35 mouse cellular contexts compared by ENCODE assay signal in the genomic region with DNA sequence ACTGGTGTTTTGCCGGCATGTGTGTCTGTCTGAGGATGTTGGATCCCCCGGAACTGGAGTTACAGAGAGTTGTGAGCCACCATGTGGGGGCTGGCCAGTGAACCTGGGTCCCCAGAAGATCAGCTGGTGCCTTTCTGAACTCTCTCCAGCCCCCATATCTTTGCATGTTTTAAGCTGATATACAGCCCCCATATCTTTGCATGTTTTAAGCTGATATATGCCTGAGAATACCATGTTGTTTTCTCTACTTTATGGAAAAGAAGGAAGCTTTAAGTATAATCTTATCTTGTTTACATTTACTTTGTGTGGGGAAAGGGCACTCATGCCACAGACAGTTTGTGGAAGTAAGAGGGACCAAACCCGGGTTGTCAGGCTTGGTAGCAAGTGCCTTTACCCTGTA.
"Had no signal": no experiment of that assay in that cellular context is flagged by ENCODE, and none has a peak within 500 bp of the region (broad histone marks: within the 10 kb centered on the region; RNA-seq: fewer than 3 reads in every experiment).

No protein-coding gene starts in this region.

- H3K4me3 ChIP-seq: heart, embryonic 12.5 days; heart, embryonic 13.5 days; heart, embryonic 15.5 days; hindbrain, embryonic 10.5 days; hindbrain, embryonic 12.5 days; hindbrain, embryonic 13.5 days; hindbrain, embryonic 15.5 days; intestine, embryonic 15.5 days; kidney, embryonic 15.5 days; layer of hippocampus, adult 2 months; left cerebral cortex, adult 2 months had no signal

- H3K9ac ChIP-seq: heart, embryonic 12.5 days; heart, embryonic 13.5 days; heart, embryonic 15.5 days; hindbrain, embryonic 12.5 days; hindbrain, embryonic 13.5 days; hindbrain, embryonic 14.5 days; hindbrain, embryonic 15.5 days; intestine, embryonic 15.5 days; kidney, embryonic 15.5 days had no signal

- H3K27ac ChIP-seq: heart, embryonic 13.5 days; heart, embryonic 15.5 days; hindbrain, embryonic 10.5 days; hindbrain, embryonic 12.5 days; hindbrain, embryonic 13.5 days; hindbrain, embryonic 14.5 days; hindbrain, embryonic 15.5 days; hindbrain, postnatal 0 days; intestine, embryonic 15.5 days; kidney, embryonic 15.5 days; kidney, postnatal 0 days; layer of hippocampus, adult 2 months; left cerebral cortex, adult 2 months had no signal

- H3K4me2 ChIP-seq: heart, embryonic 11.5 days; heart, embryonic 12.5 days; heart, embryonic 13.5 days; heart, embryonic 15.5 days; hindbrain, embryonic 12.5 days; hindbrain, embryonic 13.5 days; hindbrain, embryonic 14.5 days; hindbrain, embryonic 15.5 days; intestine, embryonic 15.5 days; kidney, embryonic 15.5 days had no signal

- H3K27me3 ChIP-seq: heart, embryonic 12.5 days; heart, embryonic 13.5 days; heart, embryonic 15.5 days; hindbrain, embryonic 12.5 days; hindbrain, embryonic 13.5 days; hindbrain, embryonic 15.5 days; intestine, embryonic 15.5 days; kidney, embryonic 15.5 days had no signal

- H3K4me1 ChIP-seq: heart, embryonic 12.5 days; heart, embryonic 13.5 days; heart, embryonic 15.5 days; hindbrain, embryonic 10.5 days; hindbrain, embryonic 12.5 days; hindbrain, embryonic 13.5 days; hindbrain, embryonic 15.5 days; intestine, embryonic 15.5 days; kidney, embryonic 15.5 days had no signal

- H3K9me3 ChIP-seq: heart, embryonic 13.5 days; heart, embryonic 15.5 days; hindbrain, embryonic 10.5 days; hindbrain, embryonic 12.5 days; hindbrain, embryonic 13.5 days; hindbrain, embryonic 15.5 days; intestine, embryonic 15.5 days; kidney, embryonic 15.5 days had no signal

- ATAC-seq: hindbrain, embryonic 16.5 days; hindbrain, postnatal 0 days; inflammation-experienced regulatory T-cells, adult 6 months; intestine, embryonic 15.5 days; intestine, embryonic 16.5 days; intestine, postnatal 0 days had no signal

- DNase-seq: heart, postnatal 10 days; heart, postnatal 14 days; heart, postnatal 36 days; heart, postnatal 4 days; kidney, adult 11 months; kidney, adult 18-20 months; kidney, adult 2 months; kidney, adult 8-10 months; kidney, adult 9 months; kidney, postnatal 10 days; kidney, postnatal 14 days; kidney, postnatal 25 days; kidney, postnatal 36 days; kidney, postnatal 4 days; layer of hippocampus, adult 9-11 months; layer of hippocampus, postnatal 36 days had no signal

- H3K36me3 ChIP-seq: heart, embryonic 12.5 days; heart, embryonic 13.5 days; heart, embryonic 15.5 days; hindbrain, embryonic 10.5 days; hindbrain, embryonic 12.5 days; hindbrain, embryonic 13.5 days; hindbrain, embryonic 15.5 days; intestine, embryonic 15.5 days; kidney, embryonic 15.5 days had no signal
